Mouse (Mus musculus): Measurements from ENCODE around the gene Tln1.

- TF ChIP-seq CTCF (conservative IDR thresholded peaks at IDR 0.05; ENCODE audit: low read length) (no peak), POU5F1 (IDR thresholded peaks at IDR 0.05; ENCODE audit: borderline replicate concordance, low read length) (no peak), NANOG (IDR thresholded peaks at IDR 0.05; ENCODE audit: borderline replicate concordance, low read length) (no peak)
These were observed 16.1 kb upstream of the Tln1 start, which contains the start of the genes Rgp1 and Gba2 for GRCm38 (mm10) chr4:43578376-43579204.
